Mouse (Mus musculus) thymus, adult 2 months (tissue): ENCODE results near the gene Trim68. TPM values are rescaled to one million over a fixed set of nuclear protein-coding genes. Genes with fewer than 3 reads are reported as not detected.

Source experiments
- DNase-seq: peaks from one replicate; pipeline ENCODE4 v3.0.0; 2021
- H3K27ac ChIP-seq: fragments of 200-500 bp; 2 replicates; pipeline ENCODE4 v1.5.1; 2012; ENCODE audit warnings: low read length, control low read depth; ENCODE audit not compliant: control insufficient read depth, insufficient read depth
- H3K27me3 ChIP-seq: fragments of 200-500 bp; 2 replicates; pipeline ENCODE4 v1.6.1; 2012; ENCODE audit warnings: mild to moderate bottlenecking, low read length, moderate library complexity, mixed read lengths; ENCODE audit not compliant: control insufficient read depth, insufficient read depth
- H3K36me3 ChIP-seq: fragments of 200-500 bp; 2 replicates; pipeline ENCODE4 v1.6.1; 2012; ENCODE audit warnings: mild to moderate bottlenecking, low read length, moderate library complexity; ENCODE audit not compliant: control insufficient read depth, insufficient read depth
- H3K4me1 ChIP-seq: fragments of 200-500 bp; replicated peaks from 2 replicates; pipeline ENCODE4 v1.6.1; 2012; ENCODE audit warnings: low read length; ENCODE audit not compliant: control insufficient read depth, insufficient read depth
- H3K4me3 ChIP-seq: fragments of 200-500 bp; 2 replicates; pipeline ENCODE4 v1.5.1; 2012; ENCODE audit warnings: mild to moderate bottlenecking, low read length, control low read depth, moderate library complexity; ENCODE audit not compliant: control insufficient read depth, insufficient read depth
- CTCF ChIP-seq: fragments of 200-500 bp; IDR thresholded peaks from 2 replicates; pipeline ENCODE4 v1.5.1; 2012; ENCODE audit warnings: mild to moderate bottlenecking, control low read depth, low read length, moderate library complexity, borderline replicate concordance; ENCODE audit not compliant: control insufficient read depth, poor library complexity, insufficient read depth; ENCODE audit errors: extremely low read depth
- POLR2A ChIP-seq: fragments of 200-500 bp; IDR thresholded peaks from 2 replicates; pipeline ENCODE4 v1.6.1; 2012; ENCODE audit warnings: mild to moderate bottlenecking, low read length, control low read depth, moderate library complexity; ENCODE audit not compliant: control insufficient read depth, poor library complexity, insufficient read depth; ENCODE audit errors: extremely low read depth
- WGBS: fragments of 180-500 bp; shearing (Covaris S2); methylation state at CpG from one replicate; pipeline ENCODE4 v1.1.7; 2018; 5-methylcytosine and 5-hydroxymethylcytosine counted together
- polyA plus RNA-seq: library from polyadenylated mRNA; depleted of rRNA; stranded (reverse); fragments of >200 nt; gene quantifications from 2 replicates; pipeline ENCODE4 v1.2.3, GENCODE M21; 2012; rRNA removed

The Trim68 gene
- polyA plus RNA-seq, 1 experiment, result 16.3 TPM

GRCm38 (mm10) chr7:102636665-102637064 is 50.5 kb downstream of the Trim68 start:
- Histone ChIP-seq H3K36me3 (no peaks in the 10 kb centered on the region), H3K27me3 (no peaks in the 10 kb centered on the region), H3K4me3 (no peak overlapping the region), H3K27ac (no peak overlapping the region), H3K4me1 (no peaks in the 10 kb centered on the region)
- TF ChIP-seq CTCF (no peak), POLR2A (no peak)
- DNase-seq, result peak; percentile 53
- 14% methylated on average over 3 of the region's 3 CpGs for WGBS

Other genes with a start within 250 kb of the Trim68 start
- gene Rrm1, start 245.6 kb downstream of the Trim68 start, polyA plus RNA-seq, result 46.3 and 67.1 TPM in 2 replicates
- not detected in 2 replicates for gene Olfr543, start 205.6 kb downstream of the Trim68 start, polyA plus RNA-seq
- not detected in 2 replicates for gene Olfr544, start 199.0 kb downstream of the Trim68 start, polyA plus RNA-seq
- not detected in 2 replicates for gene Olfr545, start 187.8 kb downstream of the Trim68 start, polyA plus RNA-seq
- gene Olfr547, start 152.6 kb downstream of the Trim68 start, polyA plus RNA-seq, result not detected in 2 replicates
- gene Olfr548-ps1, start 146.4 kb downstream of the Trim68 start, polyA plus RNA-seq, result not detected in 2 replicates
- not detected in 2 replicates for gene Olfr549, start 137.5 kb downstream of the Trim68 start, polyA plus RNA-seq
- gene Trim21, start 121.8 kb downstream of the Trim68 start, polyA plus RNA-seq, result 20.4 and 23.6 TPM in 2 replicates
- 0.13 TPM in 1 of 2 replicates, not detected in the other for gene Olfr550, start 115.9 kb downstream of the Trim68 start, polyA plus RNA-seq
- gene Olfr551, start 95.4 kb downstream of the Trim68 start, polyA plus RNA-seq, result not detected in 2 replicates
- gene Olfr552, start 89.6 kb downstream of the Trim68 start, polyA plus RNA-seq, result not detected in 2 replicates
- gene Olfr553, start 69.1 kb downstream of the Trim68 start, polyA plus RNA-seq, result not detected in 2 replicates
- not detected in 2 replicates for gene Olfr554, start 48.9 kb downstream of the Trim68 start, polyA plus RNA-seq
- not detected in 2 replicates for gene Olfr555, start 28.5 kb downstream of the Trim68 start, polyA plus RNA-seq
- gene Olfr556, start 22.4 kb downstream of the Trim68 start, polyA plus RNA-seq, result not detected in 2 replicates
- gene Olfr557, start 8.6 kb upstream of the Trim68 start, polyA plus RNA-seq, result not detected in 2 replicates
- 0.11 and 0.49 TPM in 2 replicates for gene Olfr558, start 14.9 kb upstream of the Trim68 start, polyA plus RNA-seq
- gene Olfr33, start 31.7 kb upstream of the Trim68 start, polyA plus RNA-seq, result not detected in 2 replicates
- gene Olfr559, start 40.2 kb upstream of the Trim68 start, polyA plus RNA-seq, result not detected in 2 replicates
- not detected in 2 replicates for gene Olfr560, start 72.0 kb upstream of the Trim68 start, polyA plus RNA-seq
- gene Olfr78, start 72.1 kb upstream of the Trim68 start, polyA plus RNA-seq, result 0.29 and 0.32 TPM in 2 replicates
- gene Olfr561, start 83.9 kb upstream of the Trim68 start, polyA plus RNA-seq, result not detected in 2 replicates
- gene Olfr564, start 116.2 kb upstream of the Trim68 start, polyA plus RNA-seq, result not detected in 2 replicates
- gene Olfr566, start 171.4 kb upstream of the Trim68 start, polyA plus RNA-seq, result not detected in 2 replicates
- gene Olfr568, start 189.8 kb upstream of the Trim68 start, polyA plus RNA-seq, result not detected in 2 replicates
- gene Olfr569, start 203.6 kb upstream of the Trim68 start, polyA plus RNA-seq, result not detected in 2 replicates
- gene Olfr570, start 207.2 kb upstream of the Trim68 start, polyA plus RNA-seq, result not detected in 2 replicates
- gene Olfr571, start 230.2 kb upstream of the Trim68 start, polyA plus RNA-seq, result not detected in 2 replicates
- not detected in 2 replicates for gene Olfr572, start 237.1 kb upstream of the Trim68 start, polyA plus RNA-seq